Mouse (Mus musculus) heart, embryonic 11.5 days (tissue): ENCODE data around the gene Git2. TPM values are rescaled to one million over a fixed set of nuclear protein-coding genes. Genes with fewer than 3 reads are reported as not detected.
A peak's percentile ranks its signal among the peaks of the same experiment; 100 is the strongest.

Experiments used
- ATAC-seq: fragments of 200-750 bp; cut with Nextera tagmentation; replicated peaks from 2 replicates; pipeline ENCODE4 v1.8.0; 2017; ENCODE audit warnings: moderate library complexity; ENCODE audit not compliant: insufficient number of reproducible peaks, low FRiP score, low TSS enrichment
- H3K27ac ChIP-seq: fragments of 300-500 bp; sonication (generic); 2 replicates; pipeline ENCODE4 v1.5.1; 2014; ENCODE audit warnings: mild to moderate bottlenecking, low read depth, low read length
- H3K27me3 ChIP-seq: fragments of 300-500 bp; sonication (generic); 2 replicates; pipeline ENCODE4 v1.6.1; 2014; ENCODE audit warnings: mild to moderate bottlenecking, low read length, mixed read lengths; ENCODE audit not compliant: control insufficient read depth, insufficient read depth
- H3K36me3 ChIP-seq: fragments of 300-500 bp; sonication (generic); 2 replicates; pipeline ENCODE4 v1.6.1; 2014; ENCODE audit warnings: mild to moderate bottlenecking, low read length, moderate library complexity, mixed read lengths; ENCODE audit not compliant: control insufficient read depth, insufficient read depth
- H3K4me1 ChIP-seq: fragments of 300-500 bp; sonication (generic); 2 replicates; pipeline ENCODE4 v1.6.1; 2014; ENCODE audit warnings: low read length; ENCODE audit not compliant: control insufficient read depth, insufficient read depth
- H3K4me2 ChIP-seq: fragments of 300-500 bp; sonication (generic); 2 replicates; pipeline ENCODE4 v1.6.1; 2014; ENCODE audit warnings: mild to moderate bottlenecking, moderate library complexity
- H3K4me3 ChIP-seq: fragments of 300-500 bp; sonication (generic); 2 replicates; pipeline ENCODE4 v1.5.1; 2014; ENCODE audit warnings: low read depth, low read length
- H3K9ac ChIP-seq: fragments of 300-500 bp; sonication (generic); 2 replicates; pipeline ENCODE4 v1.6.1; 2014; ENCODE audit warnings: mild to moderate bottlenecking, low read depth, low read length, moderate library complexity
- H3K9me3 ChIP-seq: fragments of 300-500 bp; sonication (generic); replicated peaks from 2 replicates; pipeline ENCODE4 v1.6.1; 2016; ENCODE audit warnings: low read length; ENCODE audit not compliant: control insufficient read depth
- WGBS: fragments of 180-500 bp; shearing (Covaris S2); extraction: QIAGEN DNeasy Blood & Tissue Kit; methylation state at CpG from one replicate; pipeline ENCODE4 v1.1.7; 2014; ENCODE audit not compliant: insufficient replicate concordance; 5-methylcytosine and 5-hydroxymethylcytosine counted together
- polyA plus RNA-seq: library from polyadenylated mRNA; unstranded; fragments of >200 nt; fragmentation: Nextera tagmentation; extraction: Ambion mirVana; gene quantifications from 2 replicates; pipeline ENCODE4 v1.2.1, GENCODE M21; 2014

Git2 gene
- polyA plus RNA-seq, 1 experiment from 2014 or later = 30.6 TPM

GRCm38 (mm10) chr5:114809181-114809756 is 34.0 kb upstream of the Git2 start:
- Histone ChIP-seq H3K27ac (no peak overlapping the region), H3K4me2 (no peak overlapping the region), H3K36me3 (0 out of 2 replicates have a peak, but pooled peaks cover 4% of the 10 kb centered on the region), H3K27me3 (no peaks in the 10 kb centered on the region), H3K9me3 (no peaks in the 10 kb centered on the region), H3K4me3 (no peak overlapping the region), H3K9ac (no peak overlapping the region), H3K4me1 (peaks cover 22% of the 10 kb centered on the region)
- ATAC-seq = no peak
- 76% methylated on average over 10 of the region's 10 CpGs for WGBS

GRCm38 (mm10) chr5:114808385-114808784 is 33.1 kb upstream of the Git2 start:
- no peak overlapping the region for H3K27ac ChIP-seq
- no peak overlapping the region for H3K4me2 ChIP-seq
- H3K4me3 ChIP-seq = no peak overlapping the region
- H3K4me1 ChIP-seq = peaks cover 22% of the 10 kb centered on the region
- 0 out of 2 replicates have a peak, but pooled peaks cover 5% of the 10 kb centered on the region for H3K36me3 ChIP-seq
- H3K9ac ChIP-seq = no peak overlapping the region
- H3K27me3 ChIP-seq = no peaks in the 10 kb centered on the region
- no peak for ATAC-seq
- H3K9me3 ChIP-seq = no peaks in the 10 kb centered on the region
- WGBS = 77% methylated on average over 8 of the region's 8 CpGs

- Histone ChIP-seq H3K27me3 (no peaks in the 10 kb centered on the region), H3K4me1 (peaks cover 22% of the 10 kb centered on the region), H3K27ac (peak overlapping the region; percentile 72), H3K4me2 (peak overlapping the region; percentile 41; the same call in 1 of the 2 replicates), H3K36me3 (peaks cover 5% of the 10 kb centered on the region; the same call in 1 of the 2 replicates), H3K4me3 (no peak overlapping the region), H3K9me3 (no peaks in the 10 kb centered on the region), H3K9ac (peak overlapping the region; percentile 46; the same call in 1 of the 2 replicates)
- no peak for ATAC-seq
- 60% methylated on average over 6 of the region's 6 CpGs for WGBS
Measured at GRCm38 (mm10) chr5:114807893-114808292, 32.6 kb upstream of the Git2 start.

GRCm38 (mm10) chr5:114807468-114807867 is 32.2 kb upstream of the Git2 start:
- H3K9ac ChIP-seq = peak overlapping the region; percentile 46; the same call in 1 of the 2 replicates
- ATAC-seq = no peak
- H3K9me3 ChIP-seq = no peaks in the 10 kb centered on the region
- peaks cover 5% of the 10 kb centered on the region; the same call in 1 of the 2 replicates for H3K36me3 ChIP-seq
- peak overlapping the region; percentile 72 for H3K27ac ChIP-seq
- peaks cover 22% of the 10 kb centered on the region for H3K4me1 ChIP-seq
- no peak overlapping the region for H3K4me3 ChIP-seq
- peak overlapping the region; percentile 41 for H3K4me2 ChIP-seq
- 20% methylated on average over 8 of the region's 8 CpGs for WGBS
- no peaks in the 10 kb centered on the region for H3K27me3 ChIP-seq

GRCm38 (mm10) chr5:114807063-114807462 is 31.7 kb upstream of the Git2 start:
- Histone ChIP-seq H3K36me3 (peaks cover 5% of the 10 kb centered on the region; the same call in 1 of the 2 replicates), H3K4me3 (no peak overlapping the region), H3K27me3 (no peaks in the 10 kb centered on the region), H3K9ac (peak overlapping the region; percentile 46; the same call in 1 of the 2 replicates), H3K4me2 (peak overlapping the region; percentile 41), H3K9me3 (no peaks in the 10 kb centered on the region), H3K27ac (peak overlapping the region; percentile 72), H3K4me1 (peaks cover 22% of the 10 kb centered on the region)
- WGBS = 29% methylated on average over 9 of the region's 9 CpGs
- ATAC-seq = no peak

- H3K4me3 ChIP-seq = no peak overlapping the region
- no peaks in the 10 kb centered on the region for H3K27me3 ChIP-seq
- peak overlapping the region; percentile 22; the same call in 1 of the 2 replicates for H3K9ac ChIP-seq
- H3K9me3 ChIP-seq = no peaks in the 10 kb centered on the region
- no peak for ATAC-seq
- WGBS = 73% methylated on average over 8 of the region's 8 CpGs
- H3K36me3 ChIP-seq = peaks cover 7% of the 10 kb centered on the region
- H3K27ac ChIP-seq = peak overlapping the region; percentile 72
- peak overlapping the region; percentile 41 for H3K4me2 ChIP-seq
- H3K4me1 ChIP-seq = peaks cover 22% of the 10 kb centered on the region
Measured at GRCm38 (mm10) chr5:114806636-114807035, 31.3 kb upstream of the Git2 start.

GRCm38 (mm10) chr5:114805436-114806350 is 30.4 kb upstream of the Git2 start:
- Histone ChIP-seq H3K36me3 (peaks cover 10% of the 10 kb centered on the region), H3K9ac (no peak overlapping the region)

GRCm38 (mm10) chr5:114804958-114805357 is 29.6 kb upstream of the Git2 start:
- Histone ChIP-seq H3K27ac (no peak overlapping the region), H3K27me3 (no peaks in the 10 kb centered on the region), H3K36me3 (peaks cover 10% of the 10 kb centered on the region), H3K4me2 (no peak overlapping the region), H3K9ac (no peak overlapping the region), H3K4me1 (peaks cover 22% of the 10 kb centered on the region), H3K9me3 (no peaks in the 10 kb centered on the region), H3K4me3 (no peak overlapping the region)
- WGBS = 39% methylated on average over 3 of the region's 3 CpGs
- no peak for ATAC-seq

More at GRCm38 (mm10) chr5:114805436-114806350, 30.4 kb upstream of the Git2 start:
- no peak overlapping the region for H3K4me3 ChIP-seq
- peaks cover 22% of the 10 kb centered on the region for H3K4me1 ChIP-seq
- no peak overlapping the region; the same call in 1 of the 2 replicates for H3K4me2 ChIP-seq
- ATAC-seq = no peak
- WGBS = 63% methylated on average over 15 of the region's 15 CpGs
- H3K27me3 ChIP-seq = no peaks in the 10 kb centered on the region
- H3K27ac ChIP-seq = peak overlapping the region; percentile 72
- H3K9me3 ChIP-seq = no peaks in the 10 kb centered on the region
